Mouse (Mus musculus) testis, adult 2 months (tissue): Measurements from ENCODE around the gene Fzd7.

ENCODE experiments used
- CTCF ChIP-seq: fragments of 200-500 bp; IDR thresholded peaks from 2 replicates; pipeline ENCODE4 v1.5.1; 2012; ENCODE audit warnings: low read depth, mild to moderate bottlenecking, inconsistent platforms, low read length, moderate library complexity; ENCODE audit not compliant: control insufficient read depth, insufficient read depth, insufficient replicate concordance
- POLR2A ChIP-seq: fragments of 200-500 bp; IDR thresholded peaks from 2 replicates; pipeline ENCODE4 v1.6.1; 2012; ENCODE audit warnings: low read depth, mild to moderate bottlenecking, inconsistent platforms, low read length, moderate library complexity; ENCODE audit not compliant: control insufficient read depth

- TF ChIP-seq CTCF (no peak), POLR2A (no peak)
These were observed 11.5 kb upstream of the Fzd7 start for GRCm38 (mm10) chr1:59470766-59471165.
